Mouse (Mus musculus) adrenal gland, postnatal 4 days (tissue): ENCODE measurements around the gene Dennd1b. TPM values are rescaled to one million over a fixed set of nuclear protein-coding genes. Genes with fewer than 3 reads are reported as not detected.

Source experiments
- DNase-seq, 2 experiments: peaks; one replicate each; pipeline ENCODE4 v3.0.0; 2021 to 2022; ENCODE audit warnings: low spot score in 2 of 2, mixed read lengths in 2 of 2
- long read RNA-seq, 2 experiments: library from polyadenylated mRNA; stranded (forward); transcript quantifications; one replicate each; pipeline ENCODE4 v2.0.0; 2021
- total RNA-seq, 2 experiments: library from RNA; stranded (reverse); gene quantifications; 2 replicates each; pipeline ENCODE4 v1.2.3; 2021

Gene Dennd1b
- total RNA-seq: 10 to 100 TPM; 25.0 to 26.2 TPM
- long read RNA-seq, experiment 1, partial matches to known transcripts: 0 of 1 reads
- long read RNA-seq, experiment 1, other reads (novel, unspliced or antisense): 1 of 1 reads
- long read RNA-seq, experiment 2, partial matches to known transcripts: 0 of 5 reads
- long read RNA-seq, experiment 2, other reads (novel, unspliced or antisense): 4 of 5 reads

GRCm38 (mm10) chr1:138963161-138963867 is at the start of gene Dennd1b:
Gene Dennd1b, plus strand, starts transcription at chr1:138963435.
- DNase-seq: peak; percentile 18 to 22

- no peak for DNase-seq
These were observed 47.6 kb upstream of the Dennd1b start for GRCm38 (mm10) chr1:138915596-138915995.

- DNase-seq: no peak
These were observed 43.6 kb upstream of the Dennd1b start for GRCm38 (mm10) chr1:138919601-138920000.

- no peak for DNase-seq
These were observed 43.2 kb upstream of the Dennd1b start for GRCm38 (mm10) chr1:138920082-138920481.

GRCm38 (mm10) chr1:138920799-138921198 is 42.4 kb upstream of the Dennd1b start:
- no peak for DNase-seq

- DNase-seq: no peak
These were observed 40.3 kb upstream of the Dennd1b start for GRCm38 (mm10) chr1:138922886-138923285.

GRCm38 (mm10) chr1:138924282-138924681 is 39.0 kb upstream of the Dennd1b start:
- DNase-seq: no peak

GRCm38 (mm10) chr1:138928671-138929483 is 34.4 kb upstream of the Dennd1b start:
- DNase-seq: peak in 1 of 2 experiments; percentile 26

- DNase-seq: no peak
These were observed 33.2 kb upstream of the Dennd1b start for GRCm38 (mm10) chr1:138929985-138930384.

- DNase-seq: no peak
These were observed 32.4 kb upstream of the Dennd1b start for GRCm38 (mm10) chr1:138930856-138931255.

- DNase-seq: no peak
These were observed 27.1 kb upstream of the Dennd1b start for GRCm38 (mm10) chr1:138936169-138936568.

GRCm38 (mm10) chr1:138937686-138938370 is 25.4 kb upstream of the Dennd1b start:
- no peak for DNase-seq

- DNase-seq: no peak
These were observed 23.6 kb upstream of the Dennd1b start for GRCm38 (mm10) chr1:138939579-138940139.

- no peak for DNase-seq
These were observed 22.8 kb upstream of the Dennd1b start for GRCm38 (mm10) chr1:138940407-138940806.

GRCm38 (mm10) chr1:138952173-138952572 is 11.1 kb upstream of the Dennd1b start:
- DNase-seq: no peak

GRCm38 (mm10) chr1:138954978-138955377 is 8.3 kb upstream of the Dennd1b start:
- no peak for DNase-seq

- DNase-seq: no peak
These were observed 7.8 kb upstream of the Dennd1b start for GRCm38 (mm10) chr1:138955455-138955854.

GRCm38 (mm10) chr1:138956511-138956910 is 6.7 kb upstream of the Dennd1b start:
- no peak for DNase-seq

GRCm38 (mm10) chr1:138957111-138957510 is 6.1 kb upstream of the Dennd1b start:
- DNase-seq: no peak

GRCm38 (mm10) chr1:138958863-138959262 is 4.4 kb upstream of the Dennd1b start:
- DNase-seq: no peak

- no peak for DNase-seq
These were observed 3.2 kb upstream of the Dennd1b start for GRCm38 (mm10) chr1:138959903-138960483.
